Mouse (Mus musculus): ENCODE data around the gene Chst3. TPM values are rescaled to one million over a fixed set of nuclear protein-coding genes. Genes with fewer than 3 reads are reported as not detected.
A peak's percentile ranks its signal among the peaks of the same experiment; 100 is the strongest.
"Not testable (repeated sequence)": the region's sequence is repeated elsewhere in the genome, so short reads cannot be mapped to it uniquely, and the experiment has no call there.

Chst3 gene
- total RNA-seq (2021) = 1 to 10 TPM; 1.1 to 1.4 TPM
- long read RNA-seq, experiment 1 = 0 reads
- long read RNA-seq, experiment 2, partial matches to known transcripts = 0 of 1 reads
- long read RNA-seq, experiment 2, other reads (novel, unspliced or antisense) = 1 of 1 reads

- DNase-seq = peak; percentile 67
- intact Hi-C loops (cut with DNase I; ENCODE audit: low total_unique reads) = no loop called here
These were observed at the start of gene Chst3 for GRCm38 (mm10) chr10:60218591-60219499. Gene Chst3 (minus strand): TSS chr10:60219260.

GRCm38 (mm10) chr10:60268738-60269137 lies 49.7 kb upstream of the Chst3 start:
- intact Hi-C loops (cut with DNase I; ENCODE audit: low total_unique reads) = no loop called here
- DNase-seq = no peak

- no peak for DNase-seq
- intact Hi-C loops (cut with DNase I; ENCODE audit: low total_unique reads) = no loop called here
These were observed 47.9 kb upstream of the Chst3 start for GRCm38 (mm10) chr10:60266842-60267401.

- intact Hi-C loops (cut with DNase I; ENCODE audit: low total_unique reads) = no loop called here
- peak; percentile 72 for DNase-seq
These were observed 46.2 kb upstream of the Chst3 start for GRCm38 (mm10) chr10:60265252-60265651.

- DNase-seq = no peak
- intact Hi-C loops (cut with DNase I; ENCODE audit: low total_unique reads) = no loop called here
These were observed 44.3 kb upstream of the Chst3 start for GRCm38 (mm10) chr10:60263351-60263750.

- peak; percentile 86 for DNase-seq
- intact Hi-C loops (cut with DNase I; ENCODE audit: low total_unique reads) = no loop called here
These were observed 43.3 kb upstream of the Chst3 start for GRCm38 (mm10) chr10:60262386-60262785.

- DNase-seq = no peak
- intact Hi-C loops (cut with DNase I; ENCODE audit: low total_unique reads) = no loop called here
These were observed 42.5 kb upstream of the Chst3 start for GRCm38 (mm10) chr10:60261530-60261929.

- intact Hi-C loops (cut with DNase I; ENCODE audit: low total_unique reads) = no loop called here
- DNase-seq = no peak
These were observed 41.7 kb upstream of the Chst3 start for GRCm38 (mm10) chr10:60260557-60261294.

GRCm38 (mm10) chr10:60257261-60257825 lies 38.3 kb upstream of the Chst3 start:
- no peak for DNase-seq
- intact Hi-C loops (cut with DNase I; ENCODE audit: low total_unique reads) = no loop called here

- intact Hi-C loops (cut with DNase I; ENCODE audit: low total_unique reads) = no loop called here
- DNase-seq = no peak
These were observed 37.0 kb upstream of the Chst3 start for GRCm38 (mm10) chr10:60256088-60256487.

GRCm38 (mm10) chr10:60252606-60253005 lies 33.5 kb upstream of the Chst3 start:
- intact Hi-C loops (cut with DNase I; ENCODE audit: low total_unique reads) = no loop called here
- DNase-seq = no peak

GRCm38 (mm10) chr10:60252187-60252586 lies 33.1 kb upstream of the Chst3 start:
- intact Hi-C loops (cut with DNase I; ENCODE audit: low total_unique reads) = no loop called here
- no peak for DNase-seq

- intact Hi-C loops (cut with DNase I; ENCODE audit: low total_unique reads) = no loop called here
- DNase-seq = no peak
These were observed 31.4 kb upstream of the Chst3 start for GRCm38 (mm10) chr10:60250426-60250965.

GRCm38 (mm10) chr10:60248345-60248744 lies 29.3 kb upstream of the Chst3 start:
- DNase-seq; intact Hi-C loops (cut with DNase I; ENCODE audit: low total_unique reads): not testable (repeated sequence)

GRCm38 (mm10) chr10:60246519-60246918 lies 27.5 kb upstream of the Chst3 start:
- intact Hi-C loops (cut with DNase I; ENCODE audit: low total_unique reads) = no loop called here

GRCm38 (mm10) chr10:60245635-60246034 lies 26.6 kb upstream of the Chst3 start:
- intact Hi-C loops (cut with DNase I; ENCODE audit: low total_unique reads) = no loop called here
- no peak for DNase-seq

More at GRCm38 (mm10) chr10:60246519-60246918, 27.5 kb upstream of the Chst3 start:
- peak; percentile 46 for DNase-seq

GRCm38 (mm10) chr10:60245041-60245440 lies 26.0 kb upstream of the Chst3 start:
- intact Hi-C loops (cut with DNase I; ENCODE audit: low total_unique reads) = no loop called here
- peak; percentile 85 for DNase-seq

- DNase-seq = no peak
- intact Hi-C loops (cut with DNase I; ENCODE audit: low total_unique reads) = loop anchor here (2.0 kb wide), 1 partner anchor 97 kb away; no protein-coding TSS in a partner anchor
These were observed 24.9 kb upstream of the Chst3 start for GRCm38 (mm10) chr10:60243941-60244340.

- intact Hi-C loops (cut with DNase I; ENCODE audit: low total_unique reads) = no loop called here
- DNase-seq = no peak
These were observed 21.4 kb upstream of the Chst3 start for GRCm38 (mm10) chr10:60240416-60240815.
